Mouse (Mus musculus) myocyte (in vitro differentiated cells): Measurements from ENCODE around the gene Npc2.

ENCODE experiments used
- E2F4 ChIP-seq: IDR thresholded peaks from one replicate; pipeline ENCODE4 v1.6.1; 2011; ENCODE audit warnings: mild to moderate bottlenecking, control low read depth, moderate library complexity; ENCODE audit not compliant: insufficient read depth
- MAX ChIP-seq: IDR thresholded peaks from one replicate; pipeline ENCODE4 v1.6.1; 2011; ENCODE audit warnings: low read depth, mild to moderate bottlenecking, control low read depth
- MYOD1 ChIP-seq, 3 experiments: IDR thresholded peaks; one replicate each; pipeline ENCODE4 v1.6.1; 2011; ENCODE audit warnings: control low read depth in 2 of 3, low read depth in 2 of 3, mild to moderate bottlenecking in 2 of 3, moderate library complexity in 1 of 3; ENCODE audit not compliant: insufficient read length in 2 of 3, control insufficient read depth in 1 of 3
- MYOG ChIP-seq, 3 experiments: IDR thresholded peaks; one replicate each; pipeline ENCODE4 v1.6.1; 2011; ENCODE audit warnings: control low read depth in 2 of 3, low read depth in 2 of 3, mild to moderate bottlenecking in 2 of 3; ENCODE audit not compliant: insufficient read length in 2 of 3, control insufficient read depth in 1 of 3, insufficient read depth in 1 of 3
- POLR2A ChIP-seq: IDR thresholded peaks from one replicate; pipeline ENCODE4 v1.6.1; 2011; ENCODE audit warnings: low read depth, mild to moderate bottlenecking, control low read depth, moderate library complexity; ENCODE audit not compliant: insufficient read length
- POLR2AphosphoS2 ChIP-seq: IDR thresholded peaks from one replicate; pipeline ENCODE4 v1.6.1; 2011; ENCODE audit warnings: low read depth, control low read depth; ENCODE audit not compliant: insufficient read length
- SRF ChIP-seq: IDR thresholded peaks from one replicate; pipeline ENCODE4 v1.6.1; 2011; ENCODE audit warnings: low read depth; ENCODE audit not compliant: control insufficient read depth, insufficient read length
- TCF3 ChIP-seq: IDR thresholded peaks from one replicate; pipeline ENCODE4 v1.6.1; 2011; ENCODE audit warnings: low read depth, control low read depth; ENCODE audit not compliant: insufficient read length
- USF1 ChIP-seq: IDR thresholded peaks from one replicate; pipeline ENCODE4 v1.6.1; 2011; ENCODE audit warnings: low read depth, mild to moderate bottlenecking, control low read depth, moderate library complexity

DNA sequence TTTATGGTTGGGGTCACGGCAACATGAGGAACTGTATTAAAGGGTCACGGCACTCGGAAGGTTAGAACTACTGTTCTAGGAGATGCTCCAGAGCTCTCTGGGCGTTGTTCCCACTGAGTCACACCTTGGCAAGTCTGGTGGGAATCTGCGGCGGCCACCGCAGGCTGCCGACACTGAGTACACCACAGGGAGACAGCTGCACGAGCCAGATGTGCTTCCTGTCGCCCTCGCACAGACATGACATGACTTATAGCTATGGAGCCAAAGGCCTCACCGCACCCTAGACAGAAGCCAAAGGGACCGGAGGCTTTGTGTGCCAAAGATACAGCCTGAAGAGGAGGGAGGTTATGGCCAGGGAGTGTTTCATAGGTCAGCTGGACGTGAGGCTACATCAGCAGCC lies 22.3 kb downstream of the Npc2 start:
- no peak for TF ChIP-seq POLR2A
- no peak for TF ChIP-seq POLR2AphosphoS2
- no peak for TF ChIP-seq USF1
- TF ChIP-seq MYOD1 (IDR thresholded peaks at IDR 0.05; ENCODE audit: control insufficient read depth in 1 of 3, insufficient read length in 2 of 3, low read depth in 2 of 3), result peak in 2 of 3 experiments; percentile 97 to 99
- peak; percentile 94 for TF ChIP-seq TCF3
- no peak for TF ChIP-seq E2F4
- TF ChIP-seq MAX, result no peak
- TF ChIP-seq MYOG (IDR thresholded peaks at IDR 0.05; ENCODE audit: control insufficient read depth in 1 of 3, insufficient read depth in 1 of 3, insufficient read length in 2 of 3, low read depth in 2 of 3), result peak; percentile 68 to 92 (median 84)
- TF ChIP-seq SRF, result no peak
